Mouse (Mus musculus) c-Kit-positive CD71-positive TER-119-negative erythroid progenitor cells, embryonic 14.5 days (primary cell): Measurements from ENCODE around the gene Snrpc.

Experiments used
- DNase-seq: peaks from one replicate; pipeline ENCODE4 v3.0.0-alpha.2; 2013; ENCODE audit warnings: low read depth

Snrpc gene

GRCm38 (mm10) chr17:27819521-27819970, 18.4 kb upstream of the Snrpc start:
- peak; percentile 56 for DNase-seq

- no peak for DNase-seq
Measured at GRCm38 (mm10) chr17:27819971-27820567, 17.9 kb upstream of the Snrpc start.

GRCm38 (mm10) chr17:27820568-27821406, 17.2 kb upstream of the Snrpc start, which contains the start of gene D17Wsu92e:
Gene D17Wsu92e, minus strand, starts transcription at chr17:27820648.
- DNase-seq: peak; percentile 99

- DNase-seq: peak; percentile 57
Measured at GRCm38 (mm10) chr17:27821407-27822338, 16.3 kb upstream of the Snrpc start.

GRCm38 (mm10) chr17:27823142-27823905, 14.6 kb upstream of the Snrpc start:
- DNase-seq: no peak

GRCm38 (mm10) chr17:27824941-27825340, 13.0 kb upstream of the Snrpc start:
- DNase-seq: no peak

GRCm38 (mm10) chr17:27825539-27825938, 12.4 kb upstream of the Snrpc start:
- DNase-seq: no peak

GRCm38 (mm10) chr17:27825984-27826905, 11.7 kb upstream of the Snrpc start:
- peak; percentile 78 for DNase-seq

- no peak for DNase-seq
Measured at GRCm38 (mm10) chr17:27826908-27827383, 11.0 kb upstream of the Snrpc start.

- no peak for DNase-seq
Measured at GRCm38 (mm10) chr17:27827511-27827910, 10.4 kb upstream of the Snrpc start.

GRCm38 (mm10) chr17:27830411-27830810, 7.5 kb upstream of the Snrpc start:
- DNase-seq: no peak

- peak; percentile 89 for DNase-seq
Measured at GRCm38 (mm10) chr17:27839469-27840252, 1.7 kb downstream of the Snrpc start.

GRCm38 (mm10) chr17:27848351-27848750, 10.4 kb downstream of the Snrpc start:
- DNase-seq: no peak

GRCm38 (mm10) chr17:27851076-27851475, 13.1 kb downstream of the Snrpc start:
- no peak for DNase-seq

GRCm38 (mm10) chr17:27856265-27856797, 18.4 kb downstream of the Snrpc start, which contains the start of gene Uhrf1bp1:
Gene Uhrf1bp1, plus strand, starts transcription at chr17:27856441.
- DNase-seq: peak; percentile 68

- DNase-seq: no peak
Measured at GRCm38 (mm10) chr17:27856798-27857648, 19.1 kb downstream of the Snrpc start.

- DNase-seq: peak; percentile 58
Measured at GRCm38 (mm10) chr17:27857649-27858475, 19.9 kb downstream of the Snrpc start.
